Mouse (Mus musculus) liver (tissue): ENCODE measurements around the gene AK157302.
"Not testable (repeated sequence)": the region's sequence is repeated elsewhere in the genome, so short reads cannot be mapped to it uniquely, and the experiment has no call there.

ENCODE experiments used
- DNase-seq: peaks from one replicate; pipeline ENCODE4 v3.0.0-alpha.2; 2020; ENCODE audit warnings: mixed read lengths

AK157302 gene

DNA sequence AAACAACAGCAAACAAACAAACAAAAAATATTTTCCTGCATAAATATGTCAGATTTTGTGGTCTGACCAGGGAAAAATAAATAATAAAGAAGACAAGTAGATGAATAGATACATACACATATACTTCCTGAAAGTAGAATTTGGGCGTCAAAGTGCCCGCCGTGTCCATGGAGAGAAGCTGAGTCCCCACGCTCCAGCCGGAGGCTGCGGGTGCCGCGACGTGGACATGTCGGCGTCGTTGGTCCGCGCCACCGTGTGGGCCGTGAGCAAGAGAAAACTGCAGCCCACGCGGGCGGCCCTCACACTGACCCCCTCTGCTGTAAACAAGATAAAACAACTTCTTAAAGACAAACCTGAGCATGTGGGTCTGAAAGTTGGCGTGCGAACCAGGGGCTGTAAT, at the start of gene AK157302:
Gene AK157302, plus strand, starts transcription at position 144 of the 400 bp plus-strand sequence.
- no peak for DNase-seq

DNA sequence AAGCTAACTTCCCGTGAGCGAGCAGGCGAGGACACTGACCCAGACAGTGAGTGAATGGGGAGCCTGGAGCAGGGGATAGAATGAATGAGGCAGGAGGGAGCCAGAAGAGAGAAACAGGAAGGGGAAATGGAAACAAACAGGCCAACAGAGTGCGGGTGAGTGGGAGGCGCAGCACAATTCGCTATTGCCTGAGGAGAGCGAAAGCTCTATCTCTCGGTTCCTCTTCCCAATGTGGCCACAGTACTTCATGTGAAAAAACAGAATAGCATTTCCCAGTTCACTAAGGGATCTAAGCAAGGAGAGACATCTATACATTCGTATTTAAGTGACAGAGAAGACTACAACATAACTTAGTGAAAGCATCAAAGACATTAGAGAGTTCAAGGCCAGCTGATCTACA, 48.2 kb upstream of the AK157302 start:
- DNase-seq = no peak

- DNase-seq = no peak
Observed at GRCm38 (mm10) chr13:21447856-21448614, 47.0 kb upstream of the AK157302 start.

DNA sequence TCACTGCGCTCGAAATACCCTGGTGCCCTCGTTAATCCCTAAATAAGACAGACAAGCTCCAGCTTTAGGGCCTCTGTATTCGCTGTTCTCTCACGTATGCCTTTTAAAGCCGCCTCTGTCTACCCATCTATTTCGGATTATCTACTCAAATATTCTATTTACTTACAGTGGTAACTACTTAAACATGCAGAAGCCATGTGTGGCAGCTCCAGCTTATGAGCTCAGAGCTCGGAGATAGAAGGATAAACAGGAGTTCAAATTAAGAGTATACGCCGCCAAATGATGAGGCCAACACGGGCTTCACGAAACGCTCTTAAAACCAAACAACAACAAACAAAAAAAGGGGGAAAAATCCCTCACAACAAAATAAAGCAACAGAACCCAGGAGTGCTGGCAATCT, 42.0 kb upstream of the AK157302 start:
- DNase-seq = no peak

DNA sequence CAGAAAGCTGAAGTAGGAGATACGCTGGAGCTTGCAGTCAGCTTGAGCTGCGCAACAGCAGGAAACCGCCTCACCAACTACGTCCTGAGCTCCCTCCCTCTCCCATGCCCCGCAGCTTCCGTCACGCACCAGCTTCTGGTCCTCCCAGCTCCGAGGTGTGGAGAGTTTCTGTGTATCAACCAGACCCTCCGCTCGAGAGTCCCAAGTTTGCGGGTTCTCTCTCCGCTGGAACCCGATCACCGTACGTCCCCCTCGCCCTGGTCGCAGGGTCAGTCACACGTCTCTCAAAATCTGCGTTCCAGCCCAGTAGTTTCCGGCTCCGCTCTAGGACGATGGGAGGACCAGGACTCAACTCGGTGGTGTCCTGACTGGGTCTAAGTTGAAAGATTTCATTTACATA, 41.6 kb upstream of the AK157302 start, which contains the start of gene Zscan26:
Gene Zscan26, minus strand, starts transcription at position 282 of the 400 bp plus-strand sequence.
- peak; percentile 73 for DNase-seq

DNA sequence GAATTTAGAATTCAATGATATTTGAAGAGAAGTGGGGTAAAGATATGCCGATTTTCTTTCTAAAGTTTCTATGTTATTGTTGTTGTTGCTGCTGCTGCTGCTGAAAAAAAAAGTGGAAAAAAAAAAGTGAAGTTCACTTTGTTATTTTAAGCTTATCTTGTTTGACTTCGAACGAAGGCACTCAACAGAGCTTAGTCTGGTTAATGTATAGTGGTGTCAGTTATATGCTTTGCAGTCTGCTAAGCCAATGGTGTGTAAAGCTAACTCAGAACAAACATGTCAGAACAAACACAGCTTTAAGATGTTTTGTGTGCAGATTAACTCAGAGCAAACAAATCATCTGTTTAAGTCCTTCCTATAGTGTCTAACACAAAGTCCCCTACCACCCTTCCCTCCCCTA, 40.9 kb upstream of the AK157302 start:
- DNase-seq = no peak

- DNase-seq = no peak
Observed at GRCm38 (mm10) chr13:21456347-21456746, 38.7 kb upstream of the AK157302 start.

- not testable (repeated sequence) for DNase-seq
Observed at GRCm38 (mm10) chr13:21462516-21462915, 32.5 kb upstream of the AK157302 start.

GRCm38 (mm10) chr13:21467336-21467735, 27.7 kb upstream of the AK157302 start:
- DNase-seq = no peak

- DNase-seq = peak; percentile 94
Observed at GRCm38 (mm10) chr13:21468061-21469019, 26.7 kb upstream of the AK157302 start, which contains the start of gene Nkapl. Gene Nkapl, minus strand, starts transcription at chr13:21468509.

DNA sequence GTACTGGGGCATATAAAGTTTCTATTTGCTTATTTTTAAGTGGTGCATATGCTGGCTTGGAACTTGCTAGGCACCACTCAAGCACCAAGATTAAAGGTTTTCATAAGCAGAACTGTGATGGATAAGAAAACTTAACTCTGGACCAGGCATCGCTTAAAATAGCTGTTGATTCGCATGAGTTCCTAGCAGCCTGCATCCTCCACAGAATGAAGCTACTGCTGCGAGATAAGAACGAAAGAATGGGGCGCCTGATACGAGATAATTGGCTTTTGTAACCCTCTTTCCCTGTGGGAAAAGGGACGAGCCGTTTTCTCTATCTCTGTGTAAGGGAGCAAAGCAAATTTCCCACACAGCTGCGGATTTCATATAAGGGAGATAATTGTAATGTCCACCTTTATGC, 25.9 kb upstream of the AK157302 start:
- peak; percentile 5 for DNase-seq

GRCm38 (mm10) chr13:21472427-21472826, 22.6 kb upstream of the AK157302 start:
- DNase-seq = no peak

DNA sequence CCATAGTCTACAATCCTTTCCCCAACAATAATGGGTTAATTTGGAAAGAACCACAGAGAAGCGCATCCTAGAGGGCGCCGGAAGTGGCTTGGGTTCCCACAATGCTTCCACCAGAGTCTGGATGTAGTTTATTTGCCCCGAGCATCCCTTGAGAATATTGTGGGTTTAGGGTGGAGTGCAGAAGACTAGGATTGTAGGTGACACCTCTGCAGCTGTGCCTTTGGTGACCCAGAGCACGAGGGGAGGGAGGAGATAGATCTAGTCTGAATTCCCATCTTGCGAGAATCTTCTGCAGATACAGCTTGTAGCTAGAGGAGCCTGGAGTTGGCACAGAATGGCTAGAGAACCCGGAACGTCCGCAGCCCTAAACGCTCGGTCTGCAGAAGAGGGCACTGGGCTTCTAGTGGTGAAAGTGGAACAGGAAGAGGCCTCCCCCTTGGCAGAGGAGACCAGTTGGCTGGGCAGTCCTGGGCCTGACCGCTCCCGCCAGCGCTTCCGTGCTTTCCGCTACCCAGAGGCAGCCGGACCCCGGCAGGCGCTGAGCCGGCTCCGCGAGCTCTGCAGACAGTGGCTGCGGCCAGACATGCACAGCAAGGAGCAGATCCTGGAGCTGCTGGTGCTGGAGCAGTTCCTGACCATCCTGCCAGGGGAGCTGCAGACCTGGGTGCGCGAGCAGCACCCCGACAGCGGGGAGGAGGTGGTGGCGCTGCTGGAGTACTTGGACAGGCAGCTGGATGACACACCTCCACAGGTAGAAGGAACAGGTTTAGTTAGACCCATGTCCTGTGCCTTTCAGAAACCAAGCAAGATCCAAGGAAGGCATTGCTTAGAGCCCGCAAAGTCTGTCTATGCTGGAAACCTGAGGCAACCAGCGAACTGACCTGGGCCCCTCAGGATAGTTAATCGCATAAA, 16.0 kb upstream of the AK157302 start, which contains the start of the genes Zkscan4 and Gm10065:
Gene Zkscan4, plus strand, starts transcription at position 149 of the 912 bp plus-strand sequence.
Gene Gm10065, minus strand, starts transcription at position 683 of the 912 bp plus-strand sequence.
- DNase-seq = peak; percentile 30

GRCm38 (mm10) chr13:21486881-21487280, 8.1 kb upstream of the AK157302 start:
- no peak for DNase-seq

- no peak for DNase-seq
Observed at GRCm38 (mm10) chr13:21492847-21493246, 2.2 kb upstream of the AK157302 start.

- not testable (repeated sequence) for DNase-seq
Observed at GRCm38 (mm10) chr13:21501182-21501581, 6.2 kb downstream of the AK157302 start, which contains the start of gene Gm11273. Gene Gm11273, minus strand, starts transcription at chr13:21501418.

GRCm38 (mm10) chr13:21502296-21502695, 7.3 kb downstream of the AK157302 start:
- no peak for DNase-seq

DNA sequence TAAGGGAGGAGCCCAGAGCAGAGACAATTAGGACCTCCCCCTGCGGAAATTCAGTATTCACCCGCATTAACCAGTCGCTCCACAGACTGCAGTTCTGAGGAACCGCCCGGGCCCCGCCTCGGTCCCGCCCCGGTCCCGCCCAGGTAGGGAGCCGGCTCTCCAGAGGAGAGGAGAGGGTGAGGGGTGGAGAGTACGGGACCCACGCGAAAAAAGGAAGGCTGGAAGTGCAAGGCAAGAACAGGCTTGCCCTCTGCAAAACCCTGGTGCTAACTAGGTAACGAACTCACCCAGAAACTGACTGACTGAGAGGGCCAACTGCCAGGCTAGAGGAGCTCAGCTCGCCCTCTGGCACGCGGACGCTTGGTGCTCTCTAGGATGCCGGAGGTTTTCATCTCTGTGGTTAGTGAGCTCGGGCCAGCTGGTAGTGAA, 11.2 kb downstream of the AK157302 start:
- peak; percentile 90 for DNase-seq

DNA sequence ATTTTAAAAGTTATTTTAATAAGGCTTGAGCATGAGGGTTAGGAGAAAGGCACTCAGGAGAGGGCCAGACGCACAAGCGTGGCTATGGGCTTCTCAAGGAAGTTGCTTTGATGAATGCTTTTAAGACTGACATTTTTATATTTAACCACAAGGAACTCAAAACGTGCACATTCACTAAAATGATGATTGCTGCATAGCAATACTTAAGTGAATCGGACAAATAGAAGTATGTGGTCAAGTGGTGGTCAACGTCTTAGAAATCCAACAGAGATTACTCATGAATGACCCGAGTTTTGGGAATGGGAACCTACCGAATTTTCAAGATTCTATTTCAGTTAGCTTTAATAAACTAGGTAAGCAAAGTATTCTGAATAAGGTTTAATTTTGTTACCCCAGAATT, 35.1 kb downstream of the AK157302 start:
- no peak for DNase-seq

GRCm38 (mm10) chr13:21530781-21531201, 35.8 kb downstream of the AK157302 start, which contains the start of gene Zkscan8:
Gene Zkscan8, minus strand, starts transcription at chr13:21531120.
- peak; percentile 86 for DNase-seq

DNA sequence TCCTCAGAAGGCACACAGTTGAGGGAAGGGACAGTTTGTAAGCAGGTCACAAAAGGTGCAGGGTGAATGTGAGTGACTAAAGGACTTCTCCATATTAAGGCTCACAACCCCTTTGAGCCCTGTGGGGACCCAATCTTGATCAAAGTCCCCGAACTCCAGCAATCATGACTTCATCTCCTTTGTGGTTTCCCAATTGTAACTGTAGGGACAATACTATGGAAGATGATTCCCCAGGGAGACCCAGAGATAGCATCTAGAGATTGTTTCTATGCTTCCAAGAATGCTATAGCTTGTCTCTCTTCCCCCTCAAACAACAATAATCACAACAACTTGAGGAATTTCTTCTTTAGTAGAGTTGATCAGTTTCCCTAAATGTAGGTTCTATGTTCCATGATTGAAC, 47.7 kb downstream of the AK157302 start, which contains the start of gene Olfr1366:
Gene Olfr1366, minus strand, starts transcription at position 101 of the 400 bp plus-strand sequence.
- no peak for DNase-seq
